Mouse (Mus musculus) thymus, adult 2 months (tissue): ENCODE measurements around the gene Wdr34. TPM values are rescaled to one million over a fixed set of nuclear protein-coding genes. Genes with fewer than 3 reads are reported as not detected.

Experiments
- DNase-seq: peaks from one replicate; pipeline ENCODE4 v3.0.0; 2021
- H3K27ac ChIP-seq: fragments of 200-500 bp; 2 replicates; pipeline ENCODE4 v1.5.1; 2012; ENCODE audit warnings: low read length, control low read depth; ENCODE audit not compliant: control insufficient read depth, insufficient read depth
- H3K27me3 ChIP-seq: fragments of 200-500 bp; 2 replicates; pipeline ENCODE4 v1.6.1; 2012; ENCODE audit warnings: mild to moderate bottlenecking, low read length, moderate library complexity, mixed read lengths; ENCODE audit not compliant: control insufficient read depth, insufficient read depth
- H3K36me3 ChIP-seq: fragments of 200-500 bp; 2 replicates; pipeline ENCODE4 v1.6.1; 2012; ENCODE audit warnings: mild to moderate bottlenecking, low read length, moderate library complexity; ENCODE audit not compliant: control insufficient read depth, insufficient read depth
- H3K4me1 ChIP-seq: fragments of 200-500 bp; replicated peaks from 2 replicates; pipeline ENCODE4 v1.6.1; 2012; ENCODE audit warnings: low read length; ENCODE audit not compliant: control insufficient read depth, insufficient read depth
- H3K4me3 ChIP-seq: fragments of 200-500 bp; 2 replicates; pipeline ENCODE4 v1.5.1; 2012; ENCODE audit warnings: mild to moderate bottlenecking, low read length, control low read depth, moderate library complexity; ENCODE audit not compliant: control insufficient read depth, insufficient read depth
- CTCF ChIP-seq: fragments of 200-500 bp; IDR thresholded peaks from 2 replicates; pipeline ENCODE4 v1.5.1; 2012; ENCODE audit warnings: mild to moderate bottlenecking, control low read depth, low read length, moderate library complexity, borderline replicate concordance; ENCODE audit not compliant: control insufficient read depth, poor library complexity, insufficient read depth; ENCODE audit errors: extremely low read depth
- POLR2A ChIP-seq: fragments of 200-500 bp; IDR thresholded peaks from 2 replicates; pipeline ENCODE4 v1.6.1; 2012; ENCODE audit warnings: mild to moderate bottlenecking, low read length, control low read depth, moderate library complexity; ENCODE audit not compliant: control insufficient read depth, poor library complexity, insufficient read depth; ENCODE audit errors: extremely low read depth
- WGBS: fragments of 180-500 bp; shearing (Covaris S2); methylation state at CpG from one replicate; pipeline ENCODE4 v1.1.7; 2018; 5-methylcytosine and 5-hydroxymethylcytosine counted together
- polyA plus RNA-seq: library from polyadenylated mRNA; depleted of rRNA; stranded (reverse); fragments of >200 nt; gene quantifications from 2 replicates; pipeline ENCODE4 v1.2.3, GENCODE M21; 2012

Wdr34 gene
- polyA plus RNA-seq, 1 experiment = 18.3 TPM

GRCm38 (mm10) chr2:30067962-30068361, 19.3 kb upstream of the Wdr34 start:
- H3K27me3 ChIP-seq = no peaks in the 10 kb centered on the region
- 14% methylated on average over 7 of the region's 7 CpGs for WGBS
- no peak overlapping the region for H3K27ac ChIP-seq
- DNase-seq = no peak
- TF ChIP-seq POLR2A (no peak), CTCF (no peak)
- no peak overlapping the region for H3K4me3 ChIP-seq
- H3K4me1 ChIP-seq = peaks cover 14% of the 10 kb centered on the region
- H3K36me3 ChIP-seq = peaks cover 22% of the 10 kb centered on the region

GRCm38 (mm10) chr2:30067031-30067888, 18.6 kb upstream of the Wdr34 start:
- Histone ChIP-seq H3K27ac (no peak overlapping the region), H3K4me3 (peak overlapping the region; percentile 55), H3K27me3 (no peaks in the 10 kb centered on the region), H3K36me3 (peaks cover 22% of the 10 kb centered on the region), H3K4me1 (peaks cover 20% of the 10 kb centered on the region)
- under 1% methylated on average over 62 of the region's 69 CpGs for WGBS
- TF ChIP-seq CTCF = 0 out of 2 replicates have a peak, but pooled peaks have one; percentile 22
- TF ChIP-seq POLR2A = no peak
- DNase-seq = peak; percentile 59

DNA sequence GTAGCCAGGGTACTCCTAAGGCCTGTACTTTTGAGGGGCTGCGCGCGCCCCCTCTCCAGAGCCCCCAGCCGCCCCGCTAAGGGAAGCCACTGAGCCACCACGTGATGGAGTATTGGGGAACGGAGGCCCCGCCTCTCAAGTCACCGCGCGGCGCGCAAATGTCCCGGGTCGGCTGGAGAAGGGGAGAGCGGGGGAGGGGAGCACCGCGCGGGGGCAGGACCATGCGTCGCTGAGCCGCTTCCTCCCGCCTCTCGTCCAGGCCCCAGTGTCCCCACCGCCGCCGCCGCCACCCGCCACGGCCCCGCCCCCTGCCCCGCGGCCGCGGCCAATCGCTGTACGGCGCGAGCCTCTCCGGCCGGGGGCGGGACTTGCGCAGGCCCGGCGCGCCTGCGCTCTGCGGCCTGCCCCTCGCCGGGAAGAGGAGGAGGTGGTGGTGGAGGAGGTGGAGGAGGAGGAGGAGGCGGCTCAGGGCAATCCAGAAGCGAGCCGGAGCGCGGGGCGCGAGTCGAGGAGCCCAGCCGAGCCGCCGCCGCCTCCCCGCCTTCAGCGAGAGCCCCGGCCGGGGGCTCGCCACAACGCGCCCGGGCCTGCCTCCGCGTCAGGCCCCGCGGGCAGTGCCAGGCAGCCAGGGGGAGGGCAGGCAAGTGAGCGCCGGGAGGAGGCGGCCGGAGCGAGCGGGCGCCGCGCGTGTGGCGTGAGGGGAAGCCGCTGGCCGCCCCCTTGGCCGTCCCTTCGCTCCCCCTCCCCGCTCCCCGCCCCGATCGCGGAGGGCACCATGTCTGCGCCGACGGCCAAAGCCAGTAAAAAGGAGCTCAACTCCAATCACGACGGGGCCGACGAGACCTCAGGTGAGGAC, 17.6 kb upstream of the Wdr34 start:
- Histone ChIP-seq H3K4me3 (peak overlapping the region; percentile 55), H3K27ac (peak overlapping the region; percentile 53), H3K36me3 (peaks cover 22% of the 10 kb centered on the region), H3K27me3 (no peaks in the 10 kb centered on the region), H3K4me1 (peaks cover 24% of the 10 kb centered on the region)
- TF ChIP-seq CTCF (0 out of 2 replicates have a peak, but pooled peaks have one; percentile 18), POLR2A (peak; percentile 79; the same call in 1 of the 2 replicates)
- under 1% methylated on average over 93 of the region's 101 CpGs for WGBS
- peak; percentile 93 for DNase-seq

DNA sequence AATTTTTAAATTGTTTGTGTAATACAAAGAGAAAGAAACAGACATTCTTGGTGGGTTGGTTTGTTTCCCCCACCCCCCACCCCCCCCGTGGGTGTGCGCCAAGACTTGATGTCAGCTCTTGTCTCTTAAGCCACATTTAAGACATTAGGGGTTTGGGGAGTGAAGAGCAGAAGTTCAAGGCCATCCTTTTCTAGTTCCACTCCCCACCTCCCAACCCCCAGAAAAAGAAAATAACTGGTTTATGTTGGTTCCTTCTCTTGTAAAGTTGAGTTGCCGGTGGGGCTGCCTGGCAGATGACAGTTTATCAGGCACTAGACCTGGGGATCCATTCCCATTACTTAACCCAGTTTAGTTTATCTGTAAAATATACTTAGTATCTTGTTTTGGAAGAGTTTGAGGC, 15.6 kb upstream of the Wdr34 start:
- Histone ChIP-seq H3K36me3 (peaks cover 8% of the 10 kb centered on the region), H3K27ac (no peak overlapping the region), H3K4me3 (no peak overlapping the region), H3K4me1 (peaks cover 26% of the 10 kb centered on the region), H3K27me3 (no peaks in the 10 kb centered on the region)
- no peak for DNase-seq
- WGBS = 11% methylated on average over 3 of the region's 3 CpGs
- no peak for TF ChIP-seq POLR2A

DNA sequence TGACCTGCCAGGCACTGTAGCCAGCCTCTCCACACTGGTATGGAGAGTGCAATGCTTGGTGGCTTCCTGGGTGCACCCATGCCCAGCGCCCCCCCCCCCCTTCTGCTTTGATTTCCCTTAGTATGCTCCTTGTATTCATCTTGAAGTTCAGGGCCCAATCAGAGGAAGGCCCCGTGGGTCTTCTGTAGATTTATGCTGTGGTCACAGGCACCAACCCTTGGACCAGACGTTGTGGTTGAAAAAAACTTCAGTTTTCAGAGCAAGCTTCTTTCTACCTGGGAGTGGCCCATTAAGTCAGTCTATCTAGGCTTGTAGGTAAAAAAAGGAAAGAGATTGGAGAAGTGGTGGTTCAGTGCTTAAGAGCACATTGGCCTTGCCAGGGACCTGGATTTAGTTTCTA, 15.1 kb upstream of the Wdr34 start:
- no peak for TF ChIP-seq CTCF
- no peak for TF ChIP-seq POLR2A
- WGBS = 4% methylated on average over 2 of the region's 3 CpGs
- peaks cover 26% of the 10 kb centered on the region for H3K4me1 ChIP-seq
- no peaks in the 10 kb centered on the region for H3K27me3 ChIP-seq
- no peak for DNase-seq
- H3K36me3 ChIP-seq = peaks cover 4% of the 10 kb centered on the region
- H3K4me3 ChIP-seq = peak overlapping the region; percentile 80; the same call in 1 of the 2 replicates
- H3K27ac ChIP-seq = peak overlapping the region; percentile 60; the same call in 1 of the 2 replicates

- 9% methylated on average over 8 of the region's 8 CpGs for WGBS
- H3K27me3 ChIP-seq = no peaks in the 10 kb centered on the region
- TF ChIP-seq POLR2A = no peak
- TF ChIP-seq CTCF = no peak
- H3K4me3 ChIP-seq = peak overlapping the region; percentile 80
- peak overlapping the region; percentile 60 for H3K27ac ChIP-seq
- no peak for DNase-seq
- peaks cover 26% of the 10 kb centered on the region for H3K4me1 ChIP-seq
- no peaks in the 10 kb centered on the region; the same call in 1 of the 2 replicates for H3K36me3 ChIP-seq
Observed at GRCm38 (mm10) chr2:30063235-30063634, 14.6 kb upstream of the Wdr34 start.
